ENCODE assay signal across 19 mouse cellular contexts in genomic region chr5:44387237-44387810, GRCm38 (mm10).
A peak's percentile ranks its signal among the peaks of the same experiment; 100 is the strongest.
DNase-seq lines count a peak whose midpoint lies in the region; ATAC-seq and TF ChIP-seq lines count a peak whose summit lies in the region.
"Had no signal": no experiment of that assay in that cellular context is flagged by ENCODE, and none has a peak within 500 bp of the region (broad histone marks: within the 10 kb centered on the region; RNA-seq: fewer than 3 reads in every experiment).

No protein-coding gene starts in this region.

- 47% methylated on average over 6 of the region's 6 CpGs for WGBS in midbrain, embryonic 16.5 days

- H3K4me2 ChIP-seq in midbrain, embryonic 16.5 days (ENCODE audit: low read length), result no peak overlapping the region
- H3K4me2 ChIP-seq: hindbrain, embryonic 13.5 days; limb, embryonic 15.5 days; neural tube, embryonic 12.5 days had no signal

- no peak overlapping the region for H3K9ac ChIP-seq in midbrain, embryonic 16.5 days (ENCODE audit: low read depth, low read length)
- H3K9ac ChIP-seq: forebrain, postnatal 0 days; hindbrain, embryonic 13.5 days; limb, embryonic 15.5 days; neural tube, embryonic 12.5 days had no signal

- no peak for TF ChIP-seq CTCF in left cerebral cortex, adult 2 months (IDR thresholded peaks at IDR 0.05)

- intact Hi-C loops in left cerebral cortex, adult 2 months (cut with DNase I), result loop anchor here (1.0 to 10.0 kb wide), 3 partner anchors 27 to 845 kb away; no protein-coding TSS in a partner anchor
- intact Hi-C loops in left cerebral cortex, postnatal 10 days (cut with DNase I), result no loop called here

- H3K4me1 ChIP-seq in midbrain, embryonic 16.5 days (ENCODE audit: control insufficient read depth, insufficient read depth, low read length), result no peaks in the 10 kb centered on the region; the same call in 1 of the 2 replicates
- H3K4me1 ChIP-seq: neural tube, embryonic 12.5 days had no signal

- H3K36me3 ChIP-seq in midbrain, embryonic 16.5 days (ENCODE audit: control insufficient read depth, insufficient read depth, low read length), result no peaks in the 10 kb centered on the region
- H3K36me3 ChIP-seq: hindbrain, embryonic 13.5 days; limb, embryonic 15.5 days; midbrain, embryonic 10.5 days; neural tube, embryonic 12.5 days had no signal

- peak; percentile 8 to 20 for DNase-seq in cerebellum, postnatal 10 days
- DNase-seq in cerebellum, adult 11 months, result no peak
- peak in 1 of 2 experiments; percentile 33 for DNase-seq in left cerebral cortex, adult 2 months (ENCODE audit: extremely low spot score in 1 of 2, low spot score in 2 of 2)
- DNase-seq in left cerebral cortex, postnatal 10 days (ENCODE audit: extremely low spot score in 1 of 2, low spot score in 2 of 2), result no peak
- DNase-seq in right cerebral cortex, postnatal 14 days, result peak; percentile 11
- no peak for DNase-seq in right cerebral cortex, postnatal 36 days (ENCODE audit: low spot score in 2 of 2)
- no peak for DNase-seq in yolk sac, embryonic 10.5 days (ENCODE audit: low spot score)
- DNase-seq: adrenal gland, adult 2 months; cerebellum, adult 18-20 months; forebrain, postnatal 0 days; gastrocnemius, postnatal 10 days; kidney, postnatal 4 days; thymus, postnatal 14 days had no signal

- H3K4me3 ChIP-seq in left cerebral cortex, adult 2 months, result no peak overlapping the region
- no peak overlapping the region for H3K4me3 ChIP-seq in midbrain, embryonic 16.5 days (ENCODE audit: low read depth, low read length)
- H3K4me3 ChIP-seq: hindbrain, embryonic 13.5 days; limb, embryonic 15.5 days; midbrain, embryonic 10.5 days; neural tube, embryonic 12.5 days had no signal

- no peaks in the 10 kb centered on the region for H3K9me3 ChIP-seq in midbrain, embryonic 16.5 days (replicated peaks; ENCODE audit: control insufficient read depth, low read length, poor library complexity, severe bottlenecking)
- H3K9me3 ChIP-seq: hindbrain, embryonic 13.5 days; limb, embryonic 15.5 days; midbrain, embryonic 10.5 days; neural tube, embryonic 12.5 days had no signal

- H3K27ac ChIP-seq in left cerebral cortex, adult 2 months, result peak overlapping the region; percentile 64
- no peak overlapping the region for H3K27ac ChIP-seq in midbrain, embryonic 16.5 days (ENCODE audit: low read length)
- H3K27ac ChIP-seq: hindbrain, embryonic 13.5 days; midbrain, embryonic 10.5 days; neural tube, embryonic 12.5 days; stomach, postnatal 0 days had no signal

- H3K27me3 ChIP-seq in midbrain, embryonic 16.5 days (ENCODE audit: control insufficient read depth, insufficient read depth, low read depth, low read length), result no peaks in the 10 kb centered on the region
- H3K27me3 ChIP-seq: hindbrain, embryonic 13.5 days; limb, embryonic 15.5 days; neural tube, embryonic 12.5 days had no signal

- no peak for ATAC-seq in midbrain, embryonic 16.5 days
- ATAC-seq: forebrain, postnatal 0 days had no signal

Comparison
In these comparisons a context has a peak if more than half of its experiments do, and no peak if none do; other contexts are left out.
1. DNase-seq: peak in cerebellum, postnatal 10 days (2 of 2) and right cerebral cortex, postnatal 14 days (single experiment); none in cerebellum, adult 11 months (single experiment), left cerebral cortex, postnatal 10 days (0 of 2), right cerebral cortex, postnatal 36 days (0 of 2) and yolk sac, embryonic 10.5 days (single experiment).